Comparison of ENCODE assay signal across 17 mouse cellular contexts in genomic region chr5:53314404-53315167, GRCm38 (mm10). TPM values are rescaled to one million over a fixed set of nuclear protein-coding genes. Genes with fewer than 3 reads are reported as not detected.
DNase-seq lines count a peak whose midpoint lies in the region; TF ChIP-seq lines count a peak whose summit lies in the region.
"Had no signal": no experiment of that assay in that cellular context is flagged by ENCODE, and none has a peak within 500 bp of the region (broad histone marks: within the 10 kb centered on the region; RNA-seq: fewer than 3 reads in every experiment).

No protein-coding gene starts in this region.

- TF ChIP-seq POLR2A in myocyte (IDR thresholded peaks at IDR 0.05; ENCODE audit: insufficient read length, low read depth) = no peak

- no peak overlapping the region for H3ac ChIP-seq in myocyte (ENCODE audit: control insufficient read depth, insufficient read length)

- peak; percentile 11 for DNase-seq in lung, postnatal 10 days
- no peak for DNase-seq in lung, postnatal 25 days (ENCODE audit: low spot score)
- DNase-seq in gastrocnemius, adult 8-10 months (ENCODE audit: low spot score in 2 of 2) = peak; percentile 31 to 36
- peak; percentile 41 to 46 for DNase-seq in heart, postnatal 10 days
- DNase-seq in cerebellum, postnatal 4 days (ENCODE audit: low spot score in 2 of 2) = no peak
- no peak for DNase-seq in cerebellum, postnatal 36 days
- no peak for DNase-seq in B cell, adult 2 months
- DNase-seq: cerebellum, adult 9-10 months; kidney, adult 2 months; kidney, postnatal 14 days; lung, embryonic 14.5 days had no signal

- H3K36me3 ChIP-seq in myocyte (ENCODE audit: control insufficient read depth, insufficient read depth) = no peaks in the 10 kb centered on the region
- H3K36me3 ChIP-seq: embryonic facial prominence, embryonic 10.5 days; limb, embryonic 10.5 days; liver, embryonic 12.5 days; midbrain, embryonic 12.5 days had no signal

- intact Hi-C loops in heart, postnatal 10 days (cut with DNase I) = loop anchor here (1.0 kb wide), 1 partner anchor 8 kb away; no protein-coding TSS in a partner anchor

- no peak overlapping the region for H3K4me2 ChIP-seq in myocyte (ENCODE audit: low read depth)
- H3K4me2 ChIP-seq: liver, embryonic 12.5 days; lung, embryonic 14.5 days; midbrain, embryonic 12.5 days had no signal

- H3K4me3 ChIP-seq in myocyte = no peak overlapping the region
- H3K4me3 ChIP-seq: embryonic facial prominence, embryonic 10.5 days; left cerebral cortex, adult 2 months; limb, embryonic 10.5 days; liver, embryonic 12.5 days; midbrain, embryonic 12.5 days had no signal

- H3K27me3 ChIP-seq in myocyte (ENCODE audit: control insufficient read depth, insufficient read depth, insufficient read length) = no peaks in the 10 kb centered on the region
- H3K27me3 ChIP-seq: liver, embryonic 12.5 days; midbrain, embryonic 12.5 days had no signal

- H3K79me2 ChIP-seq in myocyte (ENCODE audit: control insufficient read depth, insufficient read depth) = no peaks in the 10 kb centered on the region

TF ChIP-seq in myocyte, 11 proteins besides CTCF, POLR2A, EP300 and RAD21:
- TF ChIP-seq MYOD1 (IDR thresholded peaks at IDR 0.05; ENCODE audit: control insufficient read depth in 1 of 3, insufficient read length in 2 of 3, low read depth in 2 of 3) (peak; percentile 8 to 76 (median 34)), SRF (IDR thresholded peaks at IDR 0.05; ENCODE audit: control insufficient read depth, insufficient read length, low read depth) (no peak), MYOG (IDR thresholded peaks at IDR 0.05; ENCODE audit: control insufficient read depth in 1 of 3, insufficient read depth in 1 of 3, insufficient read length in 2 of 3, low read depth in 2 of 3) (peak in 2 of 3 experiments; percentile 79 to 80)
TF ChIP-seq in myocyte: peak in this region for 2.

RNA-seq across cellular contexts. Expression of gene Smim20, which starts 47.7 kb away (rescaled TPM):
- total RNA-seq in gastrocnemius, adult 8-10 months (2022) = 10 to 100 TPM; 55.1 to 62.3 (median 58.3) TPM
- 10 to 100 TPM; 87.8 to 88.7 TPM for total RNA-seq in heart, postnatal 10 days (2021)
- polyA plus RNA-seq in myocyte (2012; fragmentation: generic; extraction: Trizol) = 78.0 TPM

Comparison
In these comparisons a context has a peak if more than half of its experiments do, and no peak if none do; other contexts are left out.
1. DNase-seq: peak in lung, postnatal 10 days (single experiment), gastrocnemius, adult 8-10 months (2 of 2) and heart, postnatal 10 days (2 of 2); none in lung, postnatal 25 days (single experiment), cerebellum, postnatal 4 days (0 of 2), cerebellum, postnatal 36 days (0 of 2) and B cell, adult 2 months (0 of 2).